Mouse (Mus musculus) small intestine, adult 2 months (tissue): ENCODE results near the gene Prcd.

Experiments used
- CTCF ChIP-seq: fragments of 200-500 bp; IDR thresholded peaks from 2 replicates; pipeline ENCODE4 v1.5.1; 2012; ENCODE audit warnings: low read depth, mild to moderate bottlenecking, control low read depth, inconsistent platforms, low read length, moderate library complexity, mixed read lengths; ENCODE audit not compliant: insufficient replicate concordance, insufficient read length; ENCODE audit errors: extremely low read depth
- POLR2A ChIP-seq: fragments of 200-500 bp; IDR thresholded peaks from 2 replicates; pipeline ENCODE4 v1.6.1; 2012; ENCODE audit warnings: low read depth, mild to moderate bottlenecking, control low read depth, inconsistent platforms, low read length, moderate library complexity

DNA sequence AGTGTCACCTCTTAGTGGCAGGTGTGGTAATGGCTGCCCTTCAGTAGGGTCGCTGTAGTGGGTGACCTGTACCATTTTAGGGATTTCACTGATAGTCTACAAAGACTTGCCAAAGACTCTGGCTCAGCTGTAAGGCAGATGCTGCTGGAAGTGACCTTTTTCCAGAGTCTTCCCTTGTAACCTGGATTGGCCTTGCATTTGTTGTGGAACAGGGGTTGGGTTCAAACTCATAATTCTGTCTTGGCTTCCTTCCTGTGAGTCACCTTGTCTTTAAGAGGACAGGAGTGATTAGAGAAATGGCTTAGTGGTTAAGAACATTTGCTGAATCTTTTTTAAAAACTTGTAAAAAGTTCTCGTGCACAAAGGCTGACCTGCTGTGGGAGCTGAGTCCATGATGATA lies 20.1 kb downstream of the Prcd start:
- no peak for TF ChIP-seq CTCF
- no peak for TF ChIP-seq POLR2A
